Mouse (Mus musculus): ENCODE results near the gene Ubap1.

DNA sequence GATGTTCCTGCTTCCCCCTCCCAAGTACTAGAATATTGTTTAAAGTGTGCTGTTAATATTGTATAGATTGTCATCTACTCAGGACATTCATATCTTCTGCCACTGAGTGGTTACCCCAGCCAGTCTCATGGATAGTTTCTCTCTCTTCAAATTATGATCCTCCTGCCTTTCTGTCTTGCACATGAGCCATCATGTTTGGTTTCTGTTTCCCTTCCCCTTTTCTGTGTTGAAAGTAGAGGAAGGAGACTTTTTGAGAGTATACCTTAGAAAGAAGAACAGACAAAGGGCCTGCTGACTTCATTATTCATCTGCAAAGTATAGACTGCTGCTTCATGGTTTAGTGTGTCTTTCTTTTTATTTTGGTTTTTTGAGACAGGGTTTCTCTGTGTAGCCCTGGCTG is 28.8 kb downstream of the Ubap1 start:
- no peak for TF ChIP-seq GATA1 (IDR thresholded peaks at IDR 0.05; ENCODE audit: low read length)
- no peak for TF ChIP-seq TAL1 (IDR thresholded peaks at IDR 0.05; ENCODE audit: low read length)

Measured in erythroblast, embryonic 14.5 days (primary cell).